Mouse (Mus musculus) embryonic facial prominence, embryonic 11.5 days (tissue): Measurements from ENCODE around the gene Ccdc116. TPM values are rescaled to one million over a fixed set of nuclear protein-coding genes. Genes with fewer than 3 reads are reported as not detected.
A peak's percentile ranks its signal among the peaks of the same experiment; 100 is the strongest.
"Not testable (repeated sequence)": the region's sequence is repeated elsewhere in the genome, so short reads cannot be mapped to it uniquely, and the experiment has no call there.

Source experiments
- ATAC-seq: fragments of 200-750 bp; cut with Nextera tagmentation; replicated peaks from 2 replicates; pipeline ENCODE4 v1.8.0; 2017; ENCODE audit warnings: low read depth; ENCODE audit not compliant: insufficient number of reproducible peaks, low FRiP score, low TSS enrichment
- DNase-seq: peaks from one replicate; pipeline ENCODE4 v3.0.0-alpha.2; 2015; ENCODE audit warnings: low spot score
- H3K27ac ChIP-seq: fragments of 300-500 bp; sonication (generic); replicated peaks from 2 replicates; pipeline ENCODE4 v1.5.1; 2014; ENCODE audit warnings: mild to moderate bottlenecking, low read depth, low read length, control low read depth
- H3K27me3 ChIP-seq: fragments of 300-500 bp; sonication (generic); 2 replicates; pipeline ENCODE4 v1.6.1; 2014; ENCODE audit warnings: mild to moderate bottlenecking, low read length, moderate library complexity, mixed read lengths; ENCODE audit not compliant: control insufficient read depth, insufficient read depth
- H3K36me3 ChIP-seq: fragments of 300-500 bp; sonication (generic); replicated peaks from 2 replicates; pipeline ENCODE4 v1.6.1; 2014; ENCODE audit warnings: low read depth, mild to moderate bottlenecking, low read length, moderate library complexity, mixed read lengths; ENCODE audit not compliant: control insufficient read depth, insufficient read depth
- H3K4me1 ChIP-seq: fragments of 300-500 bp; sonication (generic); 2 replicates; pipeline ENCODE4 v1.6.1; 2014; ENCODE audit warnings: low read length, mixed read lengths; ENCODE audit not compliant: control insufficient read depth, insufficient read depth
- H3K4me2 ChIP-seq: fragments of 300-500 bp; sonication (generic); 2 replicates; pipeline ENCODE4 v1.6.1; 2014; ENCODE audit warnings: low read depth, mild to moderate bottlenecking, control low read depth, low read length, moderate library complexity
- H3K4me3 ChIP-seq: fragments of 300-500 bp; sonication (generic); 2 replicates; pipeline ENCODE4 v1.5.1; 2014; ENCODE audit warnings: low read depth, low read length, control low read depth
- H3K9ac ChIP-seq: fragments of 300-500 bp; sonication (generic); replicated peaks from 2 replicates; pipeline ENCODE4 v1.6.1; 2014; ENCODE audit warnings: mild to moderate bottlenecking, control low read depth, low read length
- H3K9me3 ChIP-seq: fragments of 300-500 bp; sonication (generic); replicated peaks from 2 replicates; pipeline ENCODE4 v1.6.1; 2016; ENCODE audit warnings: mild to moderate bottlenecking, low read length, inconsistent platforms, mixed read lengths; ENCODE audit not compliant: control insufficient read depth
- WGBS: fragments of 180-500 bp; shearing (Covaris S2); extraction: QIAGEN DNeasy Blood & Tissue Kit; methylation state at CpG from one replicate; pipeline ENCODE4 v1.1.7; 2014; 5-methylcytosine and 5-hydroxymethylcytosine counted together
- polyA plus RNA-seq: library from polyadenylated mRNA; unstranded; fragments of >200 nt; fragmentation: Nextera tagmentation; extraction: Ambion mirVana; gene quantifications from 2 replicates; pipeline ENCODE4 v1.2.1, GENCODE M21; 2014

Gene Ccdc116
- polyA plus RNA-seq, 1 experiment from 2014 or later = 0.49 TPM

- WGBS = 86% methylated on average over 2 of the region's 2 CpGs
- Histone ChIP-seq H3K27me3 (no peaks in the 10 kb centered on the region), H3K4me3 (no peak overlapping the region), H3K9me3 (no peaks in the 10 kb centered on the region), H3K4me1 (no peaks in the 10 kb centered on the region), H3K27ac (no peak overlapping the region), H3K9ac (no peak overlapping the region), H3K36me3 (peaks cover 5% of the 10 kb centered on the region; the same call in 1 of the 2 replicates), H3K4me2 (no peak overlapping the region)
- no peak for ATAC-seq
- DNase-seq = no peak
Observed at GRCm38 (mm10) chr16:17175765-17176164, 28.7 kb upstream of the Ccdc116 start.

GRCm38 (mm10) chr16:17168049-17168448, 21.0 kb upstream of the Ccdc116 start:
- H3K4me3 ChIP-seq = no peak overlapping the region
- DNase-seq (no peak), ATAC-seq (no peak)
- no peaks in the 10 kb centered on the region for H3K4me1 ChIP-seq
- WGBS = 87% methylated on average over 5 of the region's 5 CpGs
- no peaks in the 10 kb centered on the region for H3K9me3 ChIP-seq
- no peaks in the 10 kb centered on the region for H3K27me3 ChIP-seq
- no peaks in the 10 kb centered on the region for H3K36me3 ChIP-seq
- H3K4me2 ChIP-seq = no peak overlapping the region
- H3K27ac ChIP-seq = no peak overlapping the region
- H3K9ac ChIP-seq = no peak overlapping the region

- Histone ChIP-seq H3K4me1 (no peaks in the 10 kb centered on the region), H3K9me3 (no peaks in the 10 kb centered on the region), H3K27ac (no peak overlapping the region), H3K4me2 (no peak overlapping the region), H3K27me3 (no peaks in the 10 kb centered on the region), H3K36me3 (no peaks in the 10 kb centered on the region), H3K4me3 (no peak overlapping the region), H3K9ac (no peak overlapping the region)
- ATAC-seq = no peak
- no peak for DNase-seq
Observed at GRCm38 (mm10) chr16:17167179-17167578, 20.1 kb upstream of the Ccdc116 start.

GRCm38 (mm10) chr16:17165478-17165877, 18.4 kb upstream of the Ccdc116 start:
- H3K4me1 ChIP-seq, DNase-seq, H3K9me3 ChIP-seq, H3K36me3 ChIP-seq, H3K9ac ChIP-seq, H3K27me3 ChIP-seq, H3K27ac ChIP-seq, H3K4me3 ChIP-seq, H3K4me2 ChIP-seq, ATAC-seq: not testable (repeated sequence)
- WGBS = 93% methylated on average over 1 of the region's 1 CpGs

- H3K27me3 ChIP-seq = no peaks in the 10 kb centered on the region
- no peak for ATAC-seq
- no peak overlapping the region for H3K9ac ChIP-seq
- no peaks in the 10 kb centered on the region for H3K4me1 ChIP-seq
- no peaks in the 10 kb centered on the region; the same call in none of the 2 replicates for H3K36me3 ChIP-seq
- no peak for DNase-seq
- no peak overlapping the region for H3K4me3 ChIP-seq
- H3K27ac ChIP-seq = no peak overlapping the region
- H3K9me3 ChIP-seq = no peaks in the 10 kb centered on the region
- 92% methylated on average over 2 of the region's 2 CpGs for WGBS
- no peak overlapping the region for H3K4me2 ChIP-seq
Observed at GRCm38 (mm10) chr16:17154346-17154745, 7.3 kb upstream of the Ccdc116 start.

GRCm38 (mm10) chr16:17151874-17152273, 4.8 kb upstream of the Ccdc116 start:
- H3K4me1 ChIP-seq = peaks cover 8% of the 10 kb centered on the region
- H3K9me3 ChIP-seq = no peaks in the 10 kb centered on the region
- no peak overlapping the region for H3K27ac ChIP-seq
- peaks cover 3% of the 10 kb centered on the region; the same call in 1 of the 2 replicates for H3K27me3 ChIP-seq
- H3K4me3 ChIP-seq = no peak overlapping the region
- WGBS = 94% methylated on average over 4 of the region's 4 CpGs
- H3K9ac ChIP-seq = no peak overlapping the region
- H3K36me3 ChIP-seq = no peaks in the 10 kb centered on the region; the same call in 1 of the 2 replicates
- ATAC-seq (no peak), DNase-seq (no peak)
- H3K4me2 ChIP-seq = no peak overlapping the region

GRCm38 (mm10) chr16:17150520-17151258, 3.7 kb upstream of the Ccdc116 start:
- Histone ChIP-seq H3K4me3 (no peak overlapping the region), H3K4me2 (no peak overlapping the region), H3K9ac (no peak overlapping the region), H3K27me3 (peaks cover 3% of the 10 kb centered on the region; the same call in 1 of the 2 replicates), H3K9me3 (no peaks in the 10 kb centered on the region), H3K27ac (no peak overlapping the region), H3K36me3 (no peaks in the 10 kb centered on the region; the same call in 1 of the 2 replicates), H3K4me1 (peaks cover 8% of the 10 kb centered on the region)
- 86% methylated on average over 7 of the region's 7 CpGs for WGBS
- DNase-seq (no peak), ATAC-seq (no peak)

- WGBS = 7% methylated on average over 16 of the region's 16 CpGs
- ATAC-seq = 0 out of 2 replicates have a peak, but pooled peaks have one; percentile 17
- DNase-seq = peak; percentile 70
- no peaks in the 10 kb centered on the region for H3K9me3 ChIP-seq
- H3K9ac ChIP-seq = peak overlapping the region; percentile 18; the same call in 1 of the 2 replicates
- no peak overlapping the region for H3K27ac ChIP-seq
- peak overlapping the region; percentile 55 for H3K4me3 ChIP-seq
- H3K4me2 ChIP-seq = peak overlapping the region; percentile 94
- H3K4me1 ChIP-seq = peaks cover 8% of the 10 kb centered on the region
- no peaks in the 10 kb centered on the region for H3K36me3 ChIP-seq
- H3K27me3 ChIP-seq = peaks cover 3% of the 10 kb centered on the region; the same call in 1 of the 2 replicates
Observed at GRCm38 (mm10) chr16:17148084-17148483, 1.1 kb upstream of the Ccdc116 start.
